Mouse (Mus musculus) natural killer cell, adult 2 months (primary cell): ENCODE results near the gene Smg1.
A peak's percentile ranks its signal among the peaks of the same experiment; 100 is the strongest.

ENCODE experiments used
- DNase-seq, 2 experiments: peaks; one replicate each; pipeline ENCODE4 v3.0.0; 2022; ENCODE audit warnings: low spot score in 2 of 2

Smg1 gene

GRCm38 (mm10) chr7:118243453-118244385 lies at the start of gene Smg1:
Smg1 (minus strand) TSS chr7:118243670.
- DNase-seq = peak; percentile 100

DNA sequence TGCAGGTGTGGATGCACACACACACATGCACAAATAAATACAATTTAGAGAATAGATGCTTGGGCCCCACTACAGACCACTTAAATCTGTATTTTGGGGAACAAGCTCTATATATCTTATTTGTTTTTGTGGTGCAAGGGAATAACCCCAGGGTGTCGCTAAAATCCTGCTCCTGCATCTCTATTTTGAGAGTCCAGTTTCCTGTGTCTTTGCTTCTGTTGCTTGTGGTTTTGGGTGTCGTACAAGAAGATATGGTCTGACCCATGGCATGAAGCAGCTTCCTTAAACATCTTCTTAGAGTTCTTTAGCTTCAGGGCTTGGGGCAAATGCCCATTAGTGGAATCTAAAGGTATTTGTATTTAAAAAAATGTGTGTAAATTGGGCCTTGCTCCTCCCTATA lies 39.7 kb upstream of the Smg1 start:
- peak; percentile 31 to 34 for DNase-seq

DNA sequence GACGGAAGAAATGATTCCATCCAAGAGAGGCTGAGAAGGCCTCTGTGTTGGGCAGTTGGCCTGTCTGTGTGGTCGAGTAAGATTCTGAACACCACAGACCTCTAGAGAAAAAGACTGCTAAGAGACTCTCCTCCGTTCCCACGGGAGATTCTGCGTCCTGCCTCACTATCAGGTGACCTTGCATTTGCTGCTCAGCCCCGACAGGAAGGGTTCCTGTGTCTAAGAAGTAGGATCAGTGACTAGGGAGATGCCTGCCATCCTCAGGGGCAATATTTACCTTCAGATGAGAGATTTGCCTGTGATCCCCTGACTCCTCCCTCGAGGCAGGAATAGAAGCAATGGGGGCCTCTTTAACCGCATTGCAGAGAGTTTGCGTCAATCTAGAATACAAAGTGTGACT lies 39.1 kb upstream of the Smg1 start:
- DNase-seq = no peak

- DNase-seq = peak; percentile 17 to 53
Observed at GRCm38 (mm10) chr7:118279521-118279920, 36.1 kb upstream of the Smg1 start.

GRCm38 (mm10) chr7:118277335-118277910 lies 34.0 kb upstream of the Smg1 start:
- DNase-seq = peak; percentile 64 to 69

DNA sequence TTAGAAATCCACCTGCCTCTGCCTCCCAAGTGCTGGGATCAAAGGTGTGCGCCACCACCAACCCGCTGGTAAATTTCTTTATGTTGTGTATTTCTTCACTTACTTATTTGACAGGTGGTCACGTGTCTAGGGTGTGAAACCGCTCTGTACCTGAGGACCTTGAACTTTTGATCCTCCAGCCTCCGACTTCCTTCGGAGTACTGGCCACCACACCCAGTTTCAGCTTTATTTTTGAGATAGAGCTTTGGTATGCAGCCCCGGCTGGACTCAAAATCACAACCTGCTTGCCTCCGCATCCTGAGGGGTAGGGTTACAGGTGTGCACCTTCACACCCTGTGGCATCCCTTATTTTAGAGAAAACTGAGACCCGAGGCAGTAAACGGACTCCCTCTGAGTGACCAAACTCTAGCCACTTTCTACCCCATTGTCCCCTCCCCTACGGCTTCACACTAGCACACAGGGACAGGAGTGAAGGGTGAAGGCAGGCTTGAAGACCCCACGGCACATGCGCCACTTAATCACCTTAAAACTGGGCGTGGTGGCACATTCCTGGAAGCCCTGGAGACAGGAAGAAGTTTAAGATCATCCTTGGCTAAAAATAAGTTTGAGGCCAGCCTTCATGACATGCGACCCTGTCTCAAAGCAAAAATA lies 33.3 kb upstream of the Smg1 start:
- peak in 1 of 2 experiments; percentile 16 for DNase-seq

- no peak for DNase-seq
Observed at GRCm38 (mm10) chr7:118275265-118275664, 31.8 kb upstream of the Smg1 start.

- DNase-seq = no peak
Observed at GRCm38 (mm10) chr7:118274851-118275250, 31.4 kb upstream of the Smg1 start.

DNA sequence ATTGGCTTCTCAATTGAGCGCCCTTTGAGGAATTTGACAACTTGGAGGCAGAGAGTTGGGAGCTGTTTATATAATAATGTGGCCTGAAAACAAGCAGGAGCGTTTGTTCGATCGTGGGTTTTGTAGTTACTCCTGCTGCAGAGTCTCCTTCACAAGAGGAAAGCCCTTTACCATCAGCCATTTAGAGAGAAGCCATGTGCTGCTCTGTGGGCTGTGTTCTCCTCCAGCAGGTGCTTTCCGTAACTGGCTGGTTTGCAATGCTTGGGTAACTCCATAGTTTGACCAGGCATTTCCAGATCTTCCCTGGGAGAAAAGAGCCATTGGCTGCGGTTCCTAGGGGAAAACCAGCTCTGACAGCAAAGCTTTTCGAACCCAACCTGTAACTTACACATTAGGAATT lies 30.7 kb upstream of the Smg1 start:
- no peak for DNase-seq

DNA sequence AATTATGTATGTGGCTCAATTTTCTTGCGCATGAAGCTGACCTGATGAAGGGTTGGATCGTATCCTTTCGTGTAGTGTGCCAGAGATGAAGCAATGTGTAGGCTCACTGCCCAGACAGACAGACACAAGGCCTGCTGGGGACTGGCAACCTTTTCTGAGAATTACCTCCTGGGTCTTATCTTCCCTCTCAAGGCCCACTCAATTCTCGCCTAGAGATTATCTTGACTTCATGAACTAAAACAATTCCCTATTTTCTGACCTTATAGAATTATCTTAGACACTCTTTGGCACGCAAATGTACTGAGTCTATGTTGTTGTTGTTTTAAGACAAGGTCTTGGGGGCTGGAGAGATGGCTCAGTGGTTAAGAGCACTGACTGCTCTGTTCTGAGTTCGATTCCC lies 22.6 kb upstream of the Smg1 start:
- no peak for DNase-seq

DNA sequence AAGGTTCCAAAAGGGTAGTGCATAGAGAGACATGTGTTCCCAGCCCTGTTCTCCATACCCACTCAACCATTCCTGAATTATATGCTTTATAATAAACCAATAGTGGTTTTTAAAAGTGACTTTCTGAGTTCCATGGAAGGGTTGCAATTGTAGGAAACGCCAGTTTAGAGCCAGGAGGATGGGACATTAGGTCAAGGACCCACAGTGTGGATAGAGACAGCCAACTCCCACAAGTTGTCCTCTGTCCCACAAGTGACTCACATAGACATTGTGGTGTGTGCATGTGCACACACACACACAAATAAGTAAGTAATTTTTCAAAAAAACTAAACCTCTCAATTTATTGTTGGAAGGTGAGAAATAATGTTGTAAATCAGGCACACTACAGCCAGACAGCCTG lies 20.1 kb upstream of the Smg1 start:
- DNase-seq = no peak

DNA sequence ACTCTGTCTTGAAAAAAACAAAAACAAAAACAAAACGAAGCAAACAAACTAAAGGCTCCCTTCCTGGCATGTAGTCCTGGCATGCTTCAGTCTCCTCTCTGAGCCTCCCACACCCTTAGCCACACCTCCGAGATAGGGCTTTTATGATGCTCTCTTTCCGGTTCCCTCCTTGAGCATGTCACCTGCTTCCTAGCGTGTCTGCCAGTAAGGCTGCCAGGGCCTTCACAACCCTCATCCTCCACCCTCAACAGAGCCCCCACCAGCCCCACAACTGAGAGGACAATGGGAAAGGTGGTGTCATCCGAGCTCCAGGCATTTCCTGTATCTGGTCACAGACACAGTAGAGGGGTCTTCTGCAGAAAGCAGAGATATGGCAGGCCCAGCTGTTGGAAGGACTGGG lies 18.9 kb upstream of the Smg1 start:
- DNase-seq = no peak

DNA sequence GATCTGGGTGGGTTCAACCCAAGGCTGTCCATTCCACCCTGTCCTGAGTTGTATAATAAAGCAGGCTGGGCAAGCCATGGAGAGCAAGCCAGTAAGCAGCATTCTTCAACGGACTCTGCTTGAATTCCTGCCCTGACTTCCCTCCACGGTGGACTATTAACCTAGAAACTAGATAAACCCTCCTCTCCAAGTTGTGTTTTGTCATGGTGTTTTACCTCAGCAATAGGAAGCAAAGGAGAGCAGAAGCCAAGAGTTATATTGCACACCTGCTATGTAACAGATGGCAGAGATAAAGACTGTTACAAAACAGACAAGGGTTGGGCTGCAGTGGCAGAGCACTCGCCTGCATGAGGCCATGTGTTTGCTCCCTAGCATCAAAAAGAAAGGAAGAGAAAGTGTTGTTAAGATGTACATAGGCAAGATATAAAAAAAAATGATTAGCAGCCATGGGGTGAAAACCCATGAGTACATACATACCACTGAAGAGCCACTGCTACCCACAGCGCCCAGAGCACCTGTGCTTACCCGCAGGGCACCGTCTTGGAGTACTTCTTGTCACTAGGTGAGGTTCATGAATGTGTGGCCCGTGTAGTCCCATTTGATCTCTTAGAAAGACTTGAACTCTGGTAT lies 16.3 kb upstream of the Smg1 start:
- DNase-seq = no peak

- DNase-seq = no peak
Observed at GRCm38 (mm10) chr7:118258451-118258850, 15.0 kb upstream of the Smg1 start.

DNA sequence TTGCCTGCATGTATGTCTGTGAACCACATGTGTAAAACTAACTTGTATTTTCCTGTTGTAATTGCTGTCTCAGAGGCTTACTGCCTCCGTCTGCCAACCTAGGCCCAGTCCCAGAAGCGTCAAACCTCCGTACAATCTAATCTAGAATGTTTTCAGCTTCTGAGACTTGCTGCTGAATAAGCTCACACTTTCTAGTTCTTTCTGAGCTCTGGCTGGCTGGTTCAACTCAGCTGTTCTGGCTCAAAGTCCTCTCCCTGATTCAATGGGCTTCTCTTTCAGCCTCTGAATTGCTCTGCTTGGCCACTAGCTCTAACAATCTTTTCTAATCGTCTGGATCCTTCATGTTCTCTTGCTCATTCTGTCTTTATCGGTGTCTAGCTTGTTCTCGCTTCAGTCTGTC lies 13.3 kb upstream of the Smg1 start:
- DNase-seq = no peak

GRCm38 (mm10) chr7:118254460-118254859 lies 11.0 kb upstream of the Smg1 start:
- DNase-seq = no peak

DNA sequence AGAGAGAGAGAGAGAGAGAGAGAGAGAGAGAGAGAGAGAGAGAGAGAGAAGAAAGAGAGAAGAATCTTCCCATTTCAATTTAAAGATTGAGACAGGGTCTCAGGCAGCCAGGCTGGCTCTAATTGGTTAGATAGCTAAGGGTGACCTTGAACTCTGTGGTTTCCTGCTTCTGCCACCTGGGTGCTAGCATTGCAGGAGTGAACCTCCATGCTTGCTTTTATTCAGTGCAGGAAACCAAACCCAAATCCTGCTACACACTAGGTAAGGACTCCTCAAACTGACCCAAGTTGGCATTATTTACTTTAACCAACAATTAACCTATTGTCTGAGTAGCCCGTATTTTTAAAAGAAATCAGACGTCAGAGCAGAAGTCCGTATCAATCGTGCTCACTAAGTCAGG lies 10.5 kb upstream of the Smg1 start:
- DNase-seq = no peak

GRCm38 (mm10) chr7:118252979-118253378 lies 9.5 kb upstream of the Smg1 start:
- DNase-seq = no peak

DNA sequence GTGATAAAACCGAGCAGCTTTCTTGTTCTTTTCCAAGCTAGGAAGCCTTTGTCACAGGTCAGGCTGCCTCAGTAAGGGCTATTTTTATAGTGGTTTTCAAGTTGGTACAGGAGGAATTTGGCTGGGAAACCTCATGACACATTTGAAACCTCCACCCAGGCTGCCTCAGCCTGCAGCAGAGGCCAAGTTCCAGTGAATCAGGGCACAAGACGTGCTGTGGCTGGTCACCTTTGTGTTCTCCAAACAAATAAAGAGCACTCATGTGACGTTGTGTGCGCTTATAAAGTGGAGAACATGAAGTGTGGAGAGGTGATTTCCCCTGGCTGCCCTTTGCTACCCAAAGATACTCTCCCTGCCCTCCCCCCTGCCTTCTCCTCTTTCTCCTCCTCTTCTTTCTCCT lies 8.9 kb upstream of the Smg1 start:
- DNase-seq = peak in 1 of 2 experiments; percentile 13

DNA sequence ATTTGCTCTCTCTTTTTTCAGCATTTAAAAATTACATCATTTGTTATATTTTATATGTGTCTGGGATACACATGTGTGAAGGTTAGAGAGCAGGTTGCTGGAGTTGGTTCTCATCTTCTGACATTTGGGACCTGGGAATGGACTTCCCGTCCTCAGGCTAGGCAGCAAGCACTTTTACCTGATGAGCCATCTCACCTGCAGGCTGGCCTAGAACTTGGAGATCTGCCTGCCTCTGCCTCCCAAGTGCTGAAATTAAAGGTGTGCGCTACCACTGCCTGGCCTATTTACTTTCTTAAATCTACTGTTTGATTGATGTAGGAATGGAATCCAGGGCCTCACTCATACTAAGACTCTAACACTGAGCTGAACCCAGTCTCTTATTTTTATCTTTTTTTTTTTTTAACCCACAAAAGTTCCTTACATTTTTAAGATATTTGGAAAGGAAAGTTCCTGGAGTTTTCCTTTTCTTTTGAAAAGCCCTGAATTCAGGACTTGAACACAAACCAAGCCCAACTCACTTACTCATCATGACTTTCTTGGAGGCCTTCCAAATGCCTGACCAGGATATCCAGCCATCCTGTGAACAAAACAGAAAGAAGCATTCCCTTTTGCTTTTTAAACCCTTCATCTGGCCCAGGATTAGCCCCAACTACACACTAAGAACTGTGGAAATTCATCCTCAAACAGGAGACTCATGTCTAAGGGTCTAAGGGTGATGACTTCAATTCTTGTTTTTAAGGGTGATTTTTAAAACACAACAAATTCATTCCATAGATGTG lies 8.1 kb upstream of the Smg1 start:
- DNase-seq = no peak

GRCm38 (mm10) chr7:118250482-118251160 lies 7.2 kb upstream of the Smg1 start:
- DNase-seq = no peak
